Mouse (Mus musculus) kidney, adult 2 months (tissue): ENCODE data around the gene Map4k3.

Experiments
- CTCF ChIP-seq: fragments of 200-500 bp; conservative IDR thresholded peaks from 2 replicates; pipeline ENCODE4 v1.5.1; 2011; ENCODE audit warnings: low read depth, mild to moderate bottlenecking, control low read depth, low read length, moderate library complexity, mixed read lengths; ENCODE audit not compliant: insufficient read depth, insufficient read length
- POLR2A ChIP-seq: fragments of 200-500 bp; IDR thresholded peaks from one replicate; pipeline ENCODE4 v1.6.1; 2011; ENCODE audit warnings: low read depth, low read length, control low read depth

GRCm38 (mm10) chr17:80726821-80727220, 1.5 kb downstream of the Map4k3 start:
- TF ChIP-seq CTCF (no peak), POLR2A (no peak)
